Mouse (Mus musculus): ENCODE data around the gene Oxct1.

Gene Oxct1

GRCm38 (mm10) chr15:4119962-4120361 lies 93.8 kb downstream of the Oxct1 start:
- DNase-seq (ENCODE audit: extremely low spot score) = no peak

GRCm38 (mm10) chr15:4124648-4125047 lies 98.5 kb downstream of the Oxct1 start:
- DNase-seq (ENCODE audit: extremely low spot score) = no peak

- no peak for DNase-seq (ENCODE audit: extremely low spot score)
Observed at GRCm38 (mm10) chr15:4138524-4138923, 112.3 kb downstream of the Oxct1 start.

GRCm38 (mm10) chr15:4139516-4139915 lies 113.3 kb downstream of the Oxct1 start:
- DNase-seq (ENCODE audit: extremely low spot score) = no peak

- no peak for DNase-seq (ENCODE audit: extremely low spot score)
Observed at GRCm38 (mm10) chr15:4145352-4145751, 119.2 kb downstream of the Oxct1 start.

- no peak for DNase-seq (ENCODE audit: extremely low spot score)
Observed at GRCm38 (mm10) chr15:4147700-4148099, 121.5 kb downstream of the Oxct1 start.

GRCm38 (mm10) chr15:4148649-4149389 lies 122.6 kb downstream of the Oxct1 start:
- no peak for DNase-seq (ENCODE audit: extremely low spot score)

- DNase-seq (ENCODE audit: extremely low spot score) = no peak
Observed at GRCm38 (mm10) chr15:4154646-4155045, 128.5 kb downstream of the Oxct1 start.

GRCm38 (mm10) chr15:4167946-4168345 lies 141.8 kb downstream of the Oxct1 start:
- DNase-seq (ENCODE audit: extremely low spot score) = no peak

- no peak for DNase-seq (ENCODE audit: extremely low spot score)
Observed at GRCm38 (mm10) chr15:4171600-4171999, 145.4 kb downstream of the Oxct1 start.

- no peak for DNase-seq (ENCODE audit: extremely low spot score)
Observed at GRCm38 (mm10) chr15:4197913-4198312, 171.7 kb downstream of the Oxct1 start.
